Mouse (Mus musculus) embryo, embryonic 9.5 days (tissue): ENCODE results near the gene Prr18.

ENCODE experiments used
- DNase-seq: peaks from one replicate; pipeline ENCODE4 v3.0.0-alpha.2; 2017; ENCODE audit errors: extremely low spot score

Gene Prr18

GRCm38 (mm10) chr17:8388463-8388862, 51.2 kb downstream of the Prr18 start:
- DNase-seq, result no peak

- no peak for DNase-seq
Observed at GRCm38 (mm10) chr17:8388990-8389789, 51.9 kb downstream of the Prr18 start.

- no peak for DNase-seq
Observed at GRCm38 (mm10) chr17:8389790-8390095, 52.5 kb downstream of the Prr18 start.

GRCm38 (mm10) chr17:8390487-8390886, 53.2 kb downstream of the Prr18 start:
- DNase-seq, result no peak
